Mouse (Mus musculus) lung, adult 2 months (tissue): ENCODE measurements around the gene Hoxd13. TPM values are rescaled to one million over a fixed set of nuclear protein-coding genes. Genes with fewer than 3 reads are reported as not detected.
A peak's percentile ranks its signal among the peaks of the same experiment; 100 is the strongest.

Source experiments
- DNase-seq: peaks from one replicate; pipeline ENCODE4 v3.0.0; 2022
- H3K4me1 ChIP-seq: fragments of 200-500 bp; 2 replicates; pipeline ENCODE4 v1.6.1; 2011; ENCODE audit warnings: low read length; ENCODE audit not compliant: control insufficient read depth, insufficient read depth
- H3K4me3 ChIP-seq: fragments of 200-500 bp; replicated peaks from 2 replicates; pipeline ENCODE3; 2011; ENCODE audit warnings: low read depth, mild to moderate bottlenecking, control low read depth, low read length; ENCODE audit errors: extremely low read depth
- CTCF ChIP-seq: fragments of 200-500 bp; IDR thresholded peaks from 2 replicates; pipeline ENCODE4 v1.5.1; 2011; ENCODE audit warnings: mild to moderate bottlenecking, low read length, control low read depth; ENCODE audit not compliant: insufficient read depth
- POLR2A ChIP-seq: fragments of 200-500 bp; IDR thresholded peaks from 2 replicates; pipeline ENCODE4 v1.6.1; 2011; ENCODE audit warnings: low read depth, mild to moderate bottlenecking, control low read depth, low read length, borderline replicate concordance; ENCODE audit errors: extremely low read depth
- WGBS: fragments of 180-500 bp; shearing (Covaris S2); methylation state at CpG from one replicate; pipeline ENCODE4 v1.1.7; 2018; 5-methylcytosine and 5-hydroxymethylcytosine counted together
- polyA plus RNA-seq: library from polyadenylated mRNA; depleted of rRNA; stranded (reverse); fragments of >200 nt; gene quantifications from 2 replicates; pipeline ENCODE4 v1.2.3, GENCODE M21; 2012

Gene Hoxd13
- polyA plus RNA-seq, 1 experiment: 0.04 TPM

GRCm38 (mm10) chr2:74686301-74686987 lies 18.3 kb downstream of the Hoxd13 start:
- Histone ChIP-seq H3K4me3 (no peak overlapping the region), H3K4me1 (no peaks in the 10 kb centered on the region)
- no peak for DNase-seq
- 10% methylated on average over 17 of the region's 17 CpGs for WGBS
- no peak for TF ChIP-seq POLR2A
- peak; percentile 31; the same call in 1 of the 2 replicates for TF ChIP-seq CTCF

GRCm38 (mm10) chr2:74686988-74687697 lies 19.0 kb downstream of the Hoxd13 start:
- no peak for TF ChIP-seq POLR2A
- no peak for TF ChIP-seq CTCF
- WGBS: 2% methylated on average over 27 of the region's 27 CpGs
- no peak overlapping the region for H3K4me3 ChIP-seq

GRCm38 (mm10) chr2:74687698-74688555 lies 19.8 kb downstream of the Hoxd13 start:
- TF ChIP-seq CTCF (no peak), POLR2A (no peak)
- DNase-seq: no peak
- Histone ChIP-seq H3K4me3 (no peak overlapping the region), H3K4me1 (no peaks in the 10 kb centered on the region)
- WGBS: 6% methylated on average over 31 of the region's 31 CpGs

More at GRCm38 (mm10) chr2:74686988-74687697, 19.0 kb downstream of the Hoxd13 start:
- H3K4me1 ChIP-seq: no peaks in the 10 kb centered on the region
- DNase-seq: no peak

GRCm38 (mm10) chr2:74688795-74689573 lies 20.9 kb downstream of the Hoxd13 start:
- 8% methylated on average over 12 of the region's 12 CpGs for WGBS
- DNase-seq: no peak

GRCm38 (mm10) chr2:74689574-74690337 lies 21.6 kb downstream of the Hoxd13 start:
- Histone ChIP-seq H3K4me1 (no peaks in the 10 kb centered on the region), H3K4me3 (no peak overlapping the region)
- TF ChIP-seq POLR2A (no peak), CTCF (no peak)
- no peak for DNase-seq
- WGBS: 5% methylated on average over 24 of the region's 24 CpGs

More at GRCm38 (mm10) chr2:74688795-74689573, 20.9 kb downstream of the Hoxd13 start:
- TF ChIP-seq POLR2A: no peak
- TF ChIP-seq CTCF: no peak
- Histone ChIP-seq H3K4me3 (no peak overlapping the region), H3K4me1 (no peaks in the 10 kb centered on the region)

- DNase-seq: no peak
- WGBS: 14% methylated on average over 8 of the region's 8 CpGs
These were observed 22.2 kb downstream of the Hoxd13 start for GRCm38 (mm10) chr2:74690338-74690716.

GRCm38 (mm10) chr2:74691022-74691951 lies 23.2 kb downstream of the Hoxd13 start, which contains the start of gene Hoxd10:
Gene Hoxd10 (plus strand): TSS chr2:74691924.
- Histone ChIP-seq H3K4me3 (no peak within 1 kb of the TSS), H3K4me1 (no peaks in the 10 kb centered on the region)
- no peak for DNase-seq
- WGBS: 4% methylated on average over 56 of the region's 56 CpGs
- no peak for TF ChIP-seq POLR2A

More at GRCm38 (mm10) chr2:74690338-74690716, 22.2 kb downstream of the Hoxd13 start:
- TF ChIP-seq CTCF (no peak), POLR2A (no peak)
- Histone ChIP-seq H3K4me1 (no peaks in the 10 kb centered on the region), H3K4me3 (no peak overlapping the region)
